Comparison of ENCODE assay signal across 9 mouse cellular contexts in genomic region chr9:67795205-67795675, GRCm38 (mm10). TPM values are rescaled to one million over a fixed set of nuclear protein-coding genes. Genes with fewer than 3 reads are reported as not detected.
DNase-seq lines count a peak whose midpoint lies in the region; ATAC-seq lines count a peak whose summit lies in the region.
"Had no signal": no experiment of that assay in that cellular context is flagged by ENCODE, and none has a peak within 500 bp of the region (broad histone marks: within the 10 kb centered on the region; RNA-seq: fewer than 3 reads in every experiment).

No protein-coding gene starts in this region.

- ATAC-seq in monocyte, adult 5-6 weeks (replicated peaks; ENCODE audit: insufficient number of reproducible peaks, low FRiP score, low TSS enrichment, poor library complexity, severe bottlenecking) = no peak
- ATAC-seq in megakaryocyte progenitor cell, adult 5-6 weeks (replicated peaks; ENCODE audit: poor library complexity) = no peak

- peak; percentile 80 to 84 for DNase-seq in cerebellum, postnatal 10 days
- no peak for DNase-seq in cerebellum, adult 9-10 months
- DNase-seq in frontal cortex, adult 2 months (ENCODE audit: extremely low spot score in 1 of 2, low spot score in 1 of 2) = peak; percentile 25 to 66
- DNase-seq in left cerebral cortex, adult 11 months (ENCODE audit: low spot score) = peak; percentile 12
- DNase-seq in retina, embryonic 14.5 days (ENCODE audit: low spot score) = peak; percentile 42
- DNase-seq in ovary, adult 18-20 months (ENCODE audit: low spot score) = no peak
- DNase-seq: gastrocnemius, postnatal 10 days had no signal

RNA-seq across cellular contexts. Expression of gene C2cd4b, which starts 36.0 kb away (rescaled TPM):
- 3.1 and 3.9 TPM in 2 replicates for polyA plus RNA-seq in frontal cortex, adult 2 months (2012; rRNA removed)
- not detected in 3 replicates for total RNA-seq in monocyte, adult 5-6 weeks (2017)
- not detected in 2 replicates for total RNA-seq in megakaryocyte progenitor cell, adult 5-6 weeks (2015)
- not detected in 2 replicates for total RNA-seq in megakaryocyte progenitor cell, adult 5-6 weeks (2017)

RNA-seq across cellular contexts. Expression of gene C2cd4a, which starts 36.9 kb away (rescaled TPM):
- polyA plus RNA-seq in frontal cortex, adult 2 months (2012; rRNA removed) = 0.11 and 0.34 TPM in 2 replicates
- total RNA-seq in monocyte, adult 5-6 weeks (2017) = not detected in 3 replicates
- not detected in 2 replicates for total RNA-seq in megakaryocyte progenitor cell, adult 5-6 weeks (2015)
- total RNA-seq in megakaryocyte progenitor cell, adult 5-6 weeks (2017) = not detected in 2 replicates

RNA-seq across cellular contexts. Expression of gene Vps13c, which starts 45.0 kb away (rescaled TPM):
- polyA plus RNA-seq in frontal cortex, adult 2 months (2012; rRNA removed) = 35.1 and 41.8 TPM in 2 replicates
- total RNA-seq in monocyte, adult 5-6 weeks (2017) = 36.3 to 68.6 TPM (median 52.1 TPM) in 3 replicates
- 43.9 and 46.1 TPM in 2 replicates for total RNA-seq in megakaryocyte progenitor cell, adult 5-6 weeks (2015)
- 44.8 and 54.9 TPM in 2 replicates for total RNA-seq in megakaryocyte progenitor cell, adult 5-6 weeks (2017)

Comparison
In these comparisons a context has a peak if more than half of its experiments do, and no peak if none do; other contexts are left out.
1. DNase-seq: peak in cerebellum, postnatal 10 days (2 of 2), frontal cortex, adult 2 months (2 of 2), left cerebral cortex, adult 11 months (single experiment) and retina, embryonic 14.5 days (single experiment); none in cerebellum, adult 9-10 months (single experiment) and ovary, adult 18-20 months (single experiment).